Mouse (Mus musculus) monocyte, adult 59 days (primary cell): ENCODE results near the gene Rhox3a2. TPM values are rescaled to one million over a fixed set of nuclear protein-coding genes. Genes with fewer than 3 reads are reported as not detected.

Experiments
- total RNA-seq, 2 experiments: library from RNA; stranded (reverse); gene quantifications; one replicate each; pipeline ENCODE4 v1.2.4; 2023

The Rhox3a2 gene
- not detected for total RNA-seq

GRCm38 (mm10) chrX:37379728-37380127 is at the start of gene Rhox3a2:
Rhox3a2 (plus strand) TSS chrX:37380028.

GRCm38 (mm10) chrX:37390548-37390947 is 10.7 kb downstream of the Rhox3a2 start, which contains the start of gene Rhox4a2:
Rhox4a2 (plus strand) TSS chrX:37390848.

GRCm38 (mm10) chrX:37411767-37412166 is 31.9 kb downstream of the Rhox3a2 start, which contains the start of gene Rhox2b:
Rhox2b (plus strand) TSS chrX:37412067.

GRCm38 (mm10) chrX:37432194-37432593 is 52.4 kb downstream of the Rhox3a2 start, which contains the start of gene Rhox4b:
Rhox4b (plus strand) TSS chrX:37432494.

Other genes starting within 250 kb of the Rhox3a2 start
- gene Akap14, start 211.2 kb upstream of the Rhox3a2 start, total RNA-seq: not detected
- gene Ndufa1, start 188.9 kb upstream of the Rhox3a2 start, total RNA-seq: 100 to 1,000 TPM; 116 to 126 TPM
- 1 to 10 TPM; 1.0 to 2.6 TPM for gene Rnf113a1, start 188.8 kb upstream of the Rhox3a2 start, total RNA-seq
- gene Gm9, start 169.0 kb upstream of the Rhox3a2 start, total RNA-seq: not detected
- gene Rhox1, start 157.8 kb upstream of the Rhox3a2 start, total RNA-seq: not detected
- gene Rhox2a, start 135.1 kb upstream of the Rhox3a2 start, total RNA-seq: not detected
- gene Rhox3a, start 130.1 kb upstream of the Rhox3a2 start, total RNA-seq: not detected
- not detected for gene Rhox4a, start 114.7 kb upstream of the Rhox3a2 start, total RNA-seq
- not detected for gene Rhox4a2, start 10.8 kb downstream of the Rhox3a2 start, total RNA-seq
- gene Rhox2b, start 32.0 kb downstream of the Rhox3a2 start, total RNA-seq: not detected
- gene Rhox4b, start 52.5 kb downstream of the Rhox3a2 start, total RNA-seq: not detected
- gene Rhox2c, start 73.7 kb downstream of the Rhox3a2 start, total RNA-seq: not detected
- gene Rhox3c, start 78.6 kb downstream of the Rhox3a2 start, total RNA-seq: not detected
- gene Rhox4c, start 100.3 kb downstream of the Rhox3a2 start, total RNA-seq: not detected
- gene Rhox2d, start 113.4 kb downstream of the Rhox3a2 start, total RNA-seq: not detected
- not detected for gene Rhox4d, start 134.3 kb downstream of the Rhox3a2 start, total RNA-seq
- not detected for gene Rhox2e, start 150.4 kb downstream of the Rhox3a2 start, total RNA-seq
- gene Rhox3e, start 162.0 kb downstream of the Rhox3a2 start, total RNA-seq: not detected
- gene Rhox4e, start 177.4 kb downstream of the Rhox3a2 start, total RNA-seq: not detected
- gene Rhox2f, start 191.4 kb downstream of the Rhox3a2 start, total RNA-seq: not detected
- gene Rhox3f, start 201.0 kb downstream of the Rhox3a2 start, total RNA-seq: not detected
- not detected for gene Rhox4f, start 227.7 kb downstream of the Rhox3a2 start, total RNA-seq
- not detected for gene Rhox3g, start 248.6 kb downstream of the Rhox3a2 start, total RNA-seq